Mouse (Mus musculus): ENCODE data around the gene Llph.

DNA sequence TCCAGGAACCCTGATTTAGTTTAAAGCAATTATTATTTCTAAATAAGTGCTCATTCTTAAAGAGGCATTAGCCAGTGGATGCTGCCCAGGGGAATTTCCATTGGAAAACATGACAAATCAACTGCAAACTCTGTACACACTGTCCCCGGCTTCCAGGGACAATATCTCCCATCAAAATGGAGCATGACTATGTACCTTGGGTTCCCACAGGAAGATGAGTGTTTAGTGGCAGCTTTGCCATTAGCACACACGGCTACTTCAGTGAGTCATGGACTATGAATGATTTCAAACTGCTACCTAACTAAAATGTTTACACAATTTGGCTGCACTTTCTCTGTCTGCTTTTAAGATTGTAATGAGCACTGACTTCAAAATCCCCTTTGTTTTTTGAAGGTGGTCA is 38.4 kb upstream of the Llph start:
- TF ChIP-seq POLR2A (IDR thresholded peaks at IDR 0.05; ENCODE audit: low read depth, low read length) (no peak), CTCF (IDR thresholded peaks at IDR 0.05; ENCODE audit: extremely low read depth, insufficient read length, insufficient replicate concordance, low read depth, low read length) (no peak)
